Mouse (Mus musculus): ENCODE results near the gene Olfr446. TPM values are rescaled to one million over a fixed set of nuclear protein-coding genes. Genes with fewer than 3 reads are reported as not detected.

Olfr446 gene
- not detected in 2 replicates for polyA plus RNA-seq (2015; fragmentation: Nextera tagmentation; extraction: Ambion mirVana)

DNA sequence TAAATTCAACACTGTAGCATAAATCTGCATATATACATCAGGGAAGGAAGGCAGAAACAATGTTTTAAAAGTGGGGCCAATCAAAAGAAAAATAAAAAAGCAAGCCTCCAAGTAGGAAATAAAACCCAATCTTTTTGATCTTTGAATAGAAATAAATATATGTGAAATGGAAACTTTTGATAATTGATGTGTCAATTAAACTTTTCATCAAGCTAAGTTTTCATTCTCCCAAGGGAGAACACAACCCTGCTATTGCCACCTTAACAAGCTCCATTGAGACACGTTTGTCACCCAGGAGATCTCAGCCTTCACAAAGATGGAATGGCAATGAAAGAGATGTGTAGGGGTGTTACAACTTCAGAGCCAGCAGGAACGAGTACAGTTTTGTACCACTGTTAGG lies at the start of gene Olfr446:
TSS of gene Olfr446 (plus strand) at position 301 of the 400 bp plus-strand sequence.
- no peaks in the 10 kb centered on the region for H3K36me3 ChIP-seq (ENCODE audit: control insufficient read depth, insufficient read depth, low read length)
- H3K27ac ChIP-seq (replicated peaks): no peak within 1 kb of the TSS
- no peaks in the 10 kb centered on the region for H3K4me1 ChIP-seq (replicated peaks; ENCODE audit: control insufficient read depth, insufficient read depth)
- no peak within 1 kb of the TSS for H3K9ac ChIP-seq (ENCODE audit: low read length)
- H3K9me3 ChIP-seq (ENCODE audit: control insufficient read depth, low read length): no peaks in the 10 kb centered on the region
- ATAC-seq (ENCODE audit: low FRiP score, low TSS enrichment) (no peak), DNase-seq (ENCODE audit: low spot score) (no peak)
- no peak within 1 kb of the TSS for H3K4me2 ChIP-seq (replicated peaks; ENCODE audit: low read depth)
- no peaks in the 10 kb centered on the region for H3K27me3 ChIP-seq (ENCODE audit: control insufficient read depth, insufficient read depth, low read length)
- no peak for TF ChIP-seq CTCF (IDR thresholded peaks at IDR 0.05; ENCODE audit: low read depth)
- no peak for TF ChIP-seq EP300 (optimal IDR thresholded peaks at IDR 0.05)
- H3K4me3 ChIP-seq (ENCODE audit: low read depth, low read length): no peak within 1 kb of the TSS
- WGBS: 63% methylated on average over 2 of the region's 2 CpGs

DNA sequence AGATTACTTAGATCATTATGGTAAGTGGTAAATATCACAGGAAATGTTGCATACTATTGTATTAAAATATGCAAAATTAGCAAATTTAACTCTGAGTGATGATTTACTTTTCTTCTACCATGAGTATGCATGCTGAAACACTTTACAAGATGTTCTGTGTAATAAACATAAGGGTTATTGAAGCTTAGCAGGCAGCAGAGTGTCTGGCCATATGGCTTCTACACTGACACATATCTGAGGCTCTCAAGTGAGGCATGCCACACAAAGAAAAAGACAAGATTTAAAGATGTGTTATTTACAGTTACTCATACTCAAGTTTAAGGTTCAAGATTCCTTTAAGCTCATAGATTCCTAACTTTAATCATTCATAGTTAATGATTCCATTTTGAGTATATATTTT lies 44.9 kb upstream of the Olfr446 start:
- no peak for ATAC-seq (ENCODE audit: low FRiP score, low TSS enrichment)
- H3K4me3 ChIP-seq (ENCODE audit: low read depth, low read length): no peak overlapping the region
- no peak overlapping the region for H3K27ac ChIP-seq (replicated peaks)
- TF ChIP-seq EP300 (optimal IDR thresholded peaks at IDR 0.05): no peak
- TF ChIP-seq CTCF (IDR thresholded peaks at IDR 0.05; ENCODE audit: low read depth): no peak
- H3K9ac ChIP-seq (ENCODE audit: low read length): no peak overlapping the region
- H3K4me1 ChIP-seq (replicated peaks; ENCODE audit: control insufficient read depth, insufficient read depth): no peaks in the 10 kb centered on the region
- no peak for DNase-seq (ENCODE audit: low spot score)
- no peaks in the 10 kb centered on the region for H3K27me3 ChIP-seq (ENCODE audit: control insufficient read depth, insufficient read depth, low read length)
- H3K4me2 ChIP-seq (replicated peaks; ENCODE audit: low read depth): no peak overlapping the region
- H3K36me3 ChIP-seq (ENCODE audit: control insufficient read depth, insufficient read depth, low read length): no peaks in the 10 kb centered on the region
- H3K9me3 ChIP-seq (ENCODE audit: control insufficient read depth, low read length): no peaks in the 10 kb centered on the region

DNA sequence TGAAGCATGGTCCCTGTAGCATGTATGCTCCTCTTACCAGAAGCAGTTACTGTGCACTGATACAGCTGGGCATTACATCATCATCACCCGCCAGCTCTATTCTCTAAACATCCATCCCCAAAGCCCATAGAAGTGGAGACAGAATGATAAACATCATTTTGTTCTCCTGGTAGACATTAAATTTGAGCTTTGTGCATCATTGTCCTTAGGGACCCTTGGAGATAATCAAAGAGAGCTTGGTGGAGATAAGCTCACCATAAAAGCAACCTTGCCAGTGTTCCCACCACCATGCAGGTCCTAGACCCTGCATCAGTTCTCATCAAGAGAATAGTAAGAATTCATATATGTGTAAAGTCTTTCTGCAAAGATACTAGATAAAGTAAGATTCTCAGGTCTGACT lies 31.0 kb upstream of the Olfr446 start, which contains the start of gene Olfr448:
TSS of gene Olfr448 (plus strand) at position 301 of the 400 bp plus-strand sequence.
- WGBS: 79% methylated on average over 1 of the region's 1 CpGs
- DNase-seq (ENCODE audit: low spot score): no peak

DNA sequence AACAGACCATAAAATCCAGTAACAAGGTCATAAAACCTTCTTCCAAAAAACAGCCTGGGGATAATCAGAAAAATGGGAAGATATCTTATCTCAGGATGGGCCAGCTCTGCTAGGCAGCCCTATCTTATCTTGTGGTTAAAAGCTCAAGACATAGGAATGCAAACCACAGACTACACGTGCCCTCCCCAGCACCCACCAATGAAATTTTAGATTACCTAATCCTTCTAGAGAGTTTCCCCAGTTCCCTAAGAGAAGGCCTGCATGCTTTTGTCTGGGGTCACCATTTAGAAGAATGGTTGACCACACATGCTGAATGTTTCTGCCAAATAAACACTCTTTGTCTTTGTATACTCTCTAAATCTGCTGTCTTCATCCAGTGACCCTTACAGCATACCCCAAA lies 20.8 kb upstream of the Olfr446 start:
- H3K36me3 ChIP-seq (ENCODE audit: control insufficient read depth, insufficient read depth, low read length): no peaks in the 10 kb centered on the region
- H3K4me3 ChIP-seq (ENCODE audit: low read depth, low read length): no peak overlapping the region
- no peaks in the 10 kb centered on the region for H3K9me3 ChIP-seq (ENCODE audit: control insufficient read depth, low read length)
- H3K27ac ChIP-seq (replicated peaks): no peak overlapping the region
- 8% methylated on average over 1 of the region's 1 CpGs for WGBS
- H3K9ac ChIP-seq (ENCODE audit: low read length): no peak overlapping the region
- H3K4me1 ChIP-seq (replicated peaks; ENCODE audit: control insufficient read depth, insufficient read depth): no peaks in the 10 kb centered on the region
- no peak overlapping the region for H3K4me2 ChIP-seq (replicated peaks; ENCODE audit: low read depth)
- ATAC-seq (ENCODE audit: low FRiP score, low TSS enrichment) (no peak), DNase-seq (ENCODE audit: low spot score) (no peak)
- no peaks in the 10 kb centered on the region for H3K27me3 ChIP-seq (ENCODE audit: control insufficient read depth, insufficient read depth, low read length)
- no peak for TF ChIP-seq CTCF (IDR thresholded peaks at IDR 0.05; ENCODE audit: low read depth)
- no peak for TF ChIP-seq EP300 (optimal IDR thresholded peaks at IDR 0.05)

More for the DNA sequence above, 31.0 kb upstream of the Olfr446 start, which contains the start of gene Olfr448:
- no peak for TF ChIP-seq EP300 (optimal IDR thresholded peaks at IDR 0.05)
- no peak for TF ChIP-seq CTCF (IDR thresholded peaks at IDR 0.05; ENCODE audit: low read depth)
- Histone ChIP-seq H3K4me1 (replicated peaks; ENCODE audit: control insufficient read depth, insufficient read depth) (no peaks in the 10 kb centered on the region), H3K27me3 (ENCODE audit: control insufficient read depth, insufficient read depth, low read length) (no peaks in the 10 kb centered on the region), H3K27ac (replicated peaks) (no peak within 1 kb of the TSS), H3K36me3 (ENCODE audit: control insufficient read depth, insufficient read depth, low read length) (no peaks in the 10 kb centered on the region), H3K4me3 (ENCODE audit: low read depth, low read length) (no peak within 1 kb of the TSS), H3K9ac (ENCODE audit: low read length) (no peak within 1 kb of the TSS), H3K9me3 (ENCODE audit: control insufficient read depth, low read length) (no peaks in the 10 kb centered on the region), H3K4me2 (replicated peaks; ENCODE audit: low read depth) (no peak within 1 kb of the TSS)
- no peak for ATAC-seq (ENCODE audit: low FRiP score, low TSS enrichment)

DNA sequence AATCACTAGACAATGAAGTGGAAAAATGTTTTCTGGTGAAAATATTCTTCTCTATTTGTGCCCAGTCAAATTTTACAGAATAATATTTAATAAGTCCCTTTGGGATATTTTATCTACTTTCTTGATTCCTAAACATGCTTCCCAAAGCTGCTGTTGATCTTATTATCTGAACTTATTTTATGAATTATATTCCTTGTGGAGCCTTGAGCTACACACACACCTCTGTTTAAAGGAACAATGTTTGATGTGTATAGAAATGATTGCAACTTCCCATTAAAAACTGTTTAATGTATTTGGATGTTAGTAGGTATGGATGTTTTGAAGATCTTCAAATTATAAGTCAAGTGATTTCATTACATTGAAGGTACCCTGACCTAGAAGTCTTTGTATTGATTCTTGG lies 12.6 kb upstream of the Olfr446 start, which contains the start of gene Olfr447:
TSS of gene Olfr447 (plus strand) at position 301 of the 400 bp plus-strand sequence.
- Histone ChIP-seq H3K27ac (replicated peaks) (no peak within 1 kb of the TSS), H3K9ac (ENCODE audit: low read length) (no peak within 1 kb of the TSS), H3K27me3 (ENCODE audit: control insufficient read depth, insufficient read depth, low read length) (no peaks in the 10 kb centered on the region), H3K4me3 (ENCODE audit: low read depth, low read length) (no peak within 1 kb of the TSS), H3K36me3 (ENCODE audit: control insufficient read depth, insufficient read depth, low read length) (no peaks in the 10 kb centered on the region), H3K9me3 (ENCODE audit: control insufficient read depth, low read length) (no peaks in the 10 kb centered on the region), H3K4me2 (replicated peaks; ENCODE audit: low read depth) (no peak within 1 kb of the TSS), H3K4me1 (replicated peaks; ENCODE audit: control insufficient read depth, insufficient read depth) (no peaks in the 10 kb centered on the region)
- DNase-seq (ENCODE audit: low spot score): no peak
- TF ChIP-seq EP300 (optimal IDR thresholded peaks at IDR 0.05): no peak
- TF ChIP-seq CTCF (IDR thresholded peaks at IDR 0.05; ENCODE audit: low read depth): no peak
- ATAC-seq (ENCODE audit: low FRiP score, low TSS enrichment): no peak

DNA sequence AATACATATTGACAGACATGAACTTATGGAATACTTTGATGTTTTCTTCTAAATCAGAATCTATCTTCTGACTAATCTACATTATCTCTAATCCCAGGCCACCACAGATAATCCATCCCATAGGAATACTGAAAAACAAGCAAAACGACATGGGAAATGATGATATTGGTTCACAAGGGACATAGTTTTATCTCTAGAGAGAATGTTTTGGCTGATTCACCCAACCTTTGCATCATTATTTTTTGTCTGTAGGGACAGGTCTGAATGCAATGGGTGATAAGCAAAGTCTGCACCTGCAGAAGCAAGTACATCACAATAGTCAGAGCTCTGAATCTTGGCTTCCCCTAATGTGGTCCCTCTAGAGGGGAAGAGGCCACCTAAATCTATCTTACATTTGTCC lies 27.6 kb downstream of the Olfr446 start, which contains the start of gene Olfr444:
TSS of gene Olfr444 (plus strand) at position 301 of the 400 bp plus-strand sequence.
- Histone ChIP-seq H3K27ac (replicated peaks) (no peak within 1 kb of the TSS), H3K27me3 (ENCODE audit: control insufficient read depth, insufficient read depth, low read length) (no peaks in the 10 kb centered on the region), H3K9ac (ENCODE audit: low read length) (no peak within 1 kb of the TSS), H3K9me3 (ENCODE audit: control insufficient read depth, low read length) (no peaks in the 10 kb centered on the region), H3K4me3 (ENCODE audit: low read depth, low read length) (no peak within 1 kb of the TSS), H3K4me2 (replicated peaks; ENCODE audit: low read depth) (no peak within 1 kb of the TSS), H3K36me3 (ENCODE audit: control insufficient read depth, insufficient read depth, low read length) (no peaks in the 10 kb centered on the region), H3K4me1 (replicated peaks; ENCODE audit: control insufficient read depth, insufficient read depth) (no peaks in the 10 kb centered on the region)
- ATAC-seq (ENCODE audit: low FRiP score, low TSS enrichment) (no peak), DNase-seq (ENCODE audit: low spot score) (no peak)
- 79% methylated on average over 1 of the region's 1 CpGs for WGBS
- TF ChIP-seq EP300 (optimal IDR thresholded peaks at IDR 0.05) (no peak), CTCF (IDR thresholded peaks at IDR 0.05; ENCODE audit: low read depth) (no peak)

Data from stomach, postnatal 0 days (tissue).